9 mouse cellular contexts compared by ENCODE assay signal in genomic region chr4:140631276-140631849, GRCm38 (mm10). TPM values are rescaled to one million over a fixed set of nuclear protein-coding genes. Genes with fewer than 3 reads are reported as not detected.
A peak's percentile ranks its signal among the peaks of the same experiment; 100 is the strongest.
DNase-seq lines count a peak whose midpoint lies in the region; ATAC-seq lines count a peak whose summit lies in the region.
"Had no signal": no experiment of that assay in that cellular context is flagged by ENCODE, and none has a peak within 500 bp of the region (broad histone marks: within the 10 kb centered on the region; RNA-seq: fewer than 3 reads in every experiment).

No protein-coding gene starts in this region.

- H3K4me1 ChIP-seq in hindbrain, embryonic 11.5 days (replicated peaks; ENCODE audit: control insufficient read depth, insufficient read depth, low read length): peaks cover 5% of the 10 kb centered on the region
- peaks cover 23% of the 10 kb centered on the region; the same call in 1 of the 2 replicates for H3K4me1 ChIP-seq in hindbrain, embryonic 14.5 days (replicated peaks; ENCODE audit: control insufficient read depth, insufficient read depth, low read length)
- peaks cover 30% of the 10 kb centered on the region for H3K4me1 ChIP-seq in embryonic facial prominence, embryonic 15.5 days
- peaks cover 47% of the 10 kb centered on the region for H3K4me1 ChIP-seq in limb, embryonic 10.5 days

- no peak overlapping the region for H3K9ac ChIP-seq in hindbrain, embryonic 11.5 days (ENCODE audit: low read depth, low read length)
- no peak overlapping the region for H3K9ac ChIP-seq in hindbrain, embryonic 14.5 days
- H3K9ac ChIP-seq in embryonic facial prominence, embryonic 15.5 days: no peak overlapping the region

- no peak for DNase-seq in hindbrain, embryonic 11.5 days (ENCODE audit: low spot score)
- DNase-seq in hindbrain, embryonic 14.5 days (ENCODE audit: low spot score): no peak
- peak; percentile 53 for DNase-seq in adrenal gland, postnatal 14 days
- DNase-seq in limb, embryonic 10.5 days (ENCODE audit: low spot score): no peak
- DNase-seq in right cerebral cortex, adult 18-20 months: no peak
- DNase-seq in cerebellum, postnatal 14 days: no peak
- DNase-seq in frontal cortex, postnatal 25 days (ENCODE audit: low spot score in 2 of 2): no peak

- no peak overlapping the region for H3K4me3 ChIP-seq in hindbrain, embryonic 11.5 days (ENCODE audit: low read depth, low read length)
- H3K4me3 ChIP-seq in hindbrain, embryonic 14.5 days (replicated peaks; ENCODE audit: low read length): no peak overlapping the region
- H3K4me3 ChIP-seq in embryonic facial prominence, embryonic 15.5 days (replicated peaks): no peak overlapping the region
- no peak overlapping the region for H3K4me3 ChIP-seq in limb, embryonic 10.5 days

- 75% methylated on average over 6 of the region's 6 CpGs for WGBS in hindbrain, embryonic 11.5 days
- WGBS in hindbrain, embryonic 14.5 days: 76% methylated on average over 6 of the region's 6 CpGs
- WGBS in embryonic facial prominence, embryonic 15.5 days: 81% methylated on average over 6 of the region's 6 CpGs
- 91% methylated on average over 6 of the region's 6 CpGs for WGBS in limb, embryonic 10.5 days

- H3K9me3 ChIP-seq in hindbrain, embryonic 11.5 days (ENCODE audit: control insufficient read depth, low read length): no peaks in the 10 kb centered on the region
- H3K9me3 ChIP-seq in hindbrain, embryonic 14.5 days (ENCODE audit: control insufficient read depth, low read length): no peaks in the 10 kb centered on the region
- H3K9me3 ChIP-seq in embryonic facial prominence, embryonic 15.5 days (replicated peaks): no peaks in the 10 kb centered on the region
- H3K9me3 ChIP-seq in limb, embryonic 10.5 days (replicated peaks): no peaks in the 10 kb centered on the region

- H3K27ac ChIP-seq in hindbrain, embryonic 11.5 days (ENCODE audit: low read depth, low read length): 0 out of 2 replicates have a peak overlapping the region, but pooled peaks have one; percentile 4
- H3K27ac ChIP-seq in hindbrain, embryonic 14.5 days: no peak overlapping the region
- peak overlapping the region; percentile 69 for H3K27ac ChIP-seq in embryonic facial prominence, embryonic 15.5 days (replicated peaks)
- peak overlapping the region; percentile 50 for H3K27ac ChIP-seq in limb, embryonic 10.5 days

- H3K4me2 ChIP-seq in hindbrain, embryonic 11.5 days (replicated peaks; ENCODE audit: low read depth, low read length): no peak overlapping the region
- H3K4me2 ChIP-seq in hindbrain, embryonic 14.5 days (replicated peaks): no peak overlapping the region
- no peak overlapping the region for H3K4me2 ChIP-seq in embryonic facial prominence, embryonic 15.5 days (replicated peaks)

- H3K36me3 ChIP-seq in hindbrain, embryonic 11.5 days (ENCODE audit: control insufficient read depth, insufficient read depth, low read length): no peaks in the 10 kb centered on the region
- peaks cover 8% of the 10 kb centered on the region for H3K36me3 ChIP-seq in hindbrain, embryonic 14.5 days (replicated peaks; ENCODE audit: control insufficient read depth, insufficient read depth)
- no peaks in the 10 kb centered on the region for H3K36me3 ChIP-seq in embryonic facial prominence, embryonic 15.5 days
- H3K36me3 ChIP-seq in limb, embryonic 10.5 days: peaks cover 18% of the 10 kb centered on the region; the same call in 1 of the 2 replicates

- H3K27me3 ChIP-seq in hindbrain, embryonic 11.5 days (ENCODE audit: control insufficient read depth, insufficient read depth, low read length): no peaks in the 10 kb centered on the region
- H3K27me3 ChIP-seq in hindbrain, embryonic 14.5 days (ENCODE audit: control insufficient read depth, insufficient read depth, low read length): no peaks in the 10 kb centered on the region
- H3K27me3 ChIP-seq in embryonic facial prominence, embryonic 15.5 days: no peaks in the 10 kb centered on the region
- H3K27me3 ChIP-seq in limb, embryonic 10.5 days (ENCODE audit: low read depth, poor library complexity, severe bottlenecking): no peaks in the 10 kb centered on the region
- H3K27me3 ChIP-seq: Patski had no signal

- ATAC-seq in hindbrain, embryonic 11.5 days (ENCODE audit: low FRiP score): no peak
- no peak for ATAC-seq in hindbrain, embryonic 14.5 days (ENCODE audit: low FRiP score)
- no peak for ATAC-seq in embryonic facial prominence, embryonic 15.5 days (ENCODE audit: insufficient number of reproducible peaks, low FRiP score, low TSS enrichment, low read depth)

RNA-seq across cellular contexts. Expression of gene Arhgef10l, which starts 34.4 kb away (rescaled TPM):
- 13.8 and 14.5 TPM in 2 replicates for polyA plus RNA-seq in hindbrain, embryonic 11.5 days (2014; fragmentation: Nextera tagmentation; extraction: Ambion mirVana)
- 19.6 and 21.9 TPM in 2 replicates for polyA plus RNA-seq in hindbrain, embryonic 14.5 days (2014; fragmentation: Nextera tagmentation; extraction: Ambion mirVana)
- total RNA-seq in adrenal gland, postnatal 14 days (2021): 13.1 and 15.3 TPM in 2 replicates
- polyA plus RNA-seq in embryonic facial prominence, embryonic 15.5 days (2015; fragmentation: Nextera tagmentation; extraction: Ambion mirVana): 17.0 and 18.6 TPM in 2 replicates
- polyA plus RNA-seq in limb, embryonic 10.5 days (2016; fragmentation: Nextera tagmentation; extraction: Ambion mirVana): 13.2 and 17.1 TPM in 2 replicates
